21 mouse cellular contexts compared by ENCODE assay signal in genomic region chr19:32529252-32529942, GRCm38 (mm10). TPM values are rescaled to one million over a fixed set of nuclear protein-coding genes. Genes with fewer than 3 reads are reported as not detected.
DNase-seq lines count a peak whose midpoint lies in the region; ATAC-seq and TF ChIP-seq lines count a peak whose summit lies in the region.
"Had no signal": no experiment of that assay in that cellular context is flagged by ENCODE, and none has a peak within 500 bp of the region (broad histone marks: within the 10 kb centered on the region; RNA-seq: fewer than 3 reads in every experiment).

No protein-coding gene starts in this region.

- no peak overlapping the region for H3K4me2 ChIP-seq in embryonic facial prominence, embryonic 11.5 days (ENCODE audit: low read depth, low read length)
- H3K4me2 ChIP-seq in liver, postnatal 0 days (ENCODE audit: low read depth, low read length) = no peak overlapping the region
- no peak overlapping the region for H3K4me2 ChIP-seq in kidney, embryonic 15.5 days
- H3K4me2 ChIP-seq: forebrain, embryonic 12.5 days; heart, embryonic 13.5 days; hindbrain, embryonic 15.5 days had no signal

- 0 out of 2 replicates have a peak, but pooled peaks have one; percentile 29 for ATAC-seq in embryonic facial prominence, embryonic 11.5 days (replicated peaks; ENCODE audit: insufficient number of reproducible peaks, low FRiP score, low TSS enrichment, low read depth)
- ATAC-seq in liver, postnatal 0 days = no peak
- no peak for ATAC-seq in kidney, embryonic 15.5 days (replicated peaks; ENCODE audit: low FRiP score)
- ATAC-seq: CD4-positive, CD25-positive, alpha-beta regulatory T cell, adult 4 months; forebrain, postnatal 0 days had no signal

- no peak overlapping the region for H3K4me3 ChIP-seq in embryonic facial prominence, embryonic 11.5 days (ENCODE audit: low read depth, low read length)
- no peak overlapping the region for H3K4me3 ChIP-seq in embryonic facial prominence, embryonic 10.5 days
- H3K4me3 ChIP-seq in liver, postnatal 0 days (ENCODE audit: low read depth, low read length) = no peak overlapping the region
- H3K4me3 ChIP-seq in small intestine, adult 2 months (ENCODE audit: low read depth, low read length) = no peak overlapping the region
- H3K4me3 ChIP-seq in kidney, embryonic 15.5 days (replicated peaks) = no peak overlapping the region
- H3K4me3 ChIP-seq: forebrain, embryonic 12.5 days; heart, embryonic 13.5 days; hindbrain, embryonic 15.5 days had no signal

- DNase-seq in embryonic facial prominence, embryonic 11.5 days (ENCODE audit: low spot score) = peak; percentile 6
- no peak for DNase-seq in embryonic facial prominence, embryonic 10.5 days (ENCODE audit: low spot score)
- no peak for DNase-seq in liver, postnatal 0 days
- no peak for DNase-seq in liver
- peak; percentile 30 for DNase-seq in R1 (ENCODE audit: low read depth, low spot score)
- DNase-seq: adrenal gland, postnatal 10 days; B cell, adult 2 months; cerebellum, adult 11 months; cerebellum, adult 8-10 months; cerebellum, postnatal 14 days; embryo, embryonic 11 days; forebrain, postnatal 0 days; gastrocnemius, postnatal 14 days; heart, postnatal 36 days had no signal

- TF ChIP-seq EP300 in liver, postnatal 0 days (IDR thresholded peaks at IDR 0.05; ENCODE audit: low read depth) = no peak

- TF ChIP-seq POLR2A in small intestine, adult 2 months (IDR thresholded peaks at IDR 0.05; ENCODE audit: low read depth, low read length) = no peak

- no peaks in the 10 kb centered on the region for H3K27me3 ChIP-seq in embryonic facial prominence, embryonic 11.5 days (ENCODE audit: control insufficient read depth, insufficient read depth, low read length)
- H3K27me3 ChIP-seq in embryonic facial prominence, embryonic 10.5 days (replicated peaks; ENCODE audit: low read depth, poor library complexity, severe bottlenecking) = no peaks in the 10 kb centered on the region
- H3K27me3 ChIP-seq in liver, postnatal 0 days (ENCODE audit: insufficient read depth, low read length) = no peaks in the 10 kb centered on the region
- H3K27me3 ChIP-seq in small intestine, adult 2 months (ENCODE audit: control insufficient read depth, insufficient read depth, low read length) = no peaks in the 10 kb centered on the region
- no peaks in the 10 kb centered on the region for H3K27me3 ChIP-seq in kidney, embryonic 15.5 days
- H3K27me3 ChIP-seq: forebrain, embryonic 12.5 days; heart, embryonic 13.5 days; hindbrain, embryonic 15.5 days had no signal

- WGBS in embryonic facial prominence, embryonic 11.5 days = 78% methylated on average over 11 of the region's 11 CpGs
- WGBS in embryonic facial prominence, embryonic 10.5 days = 83% methylated on average over 11 of the region's 11 CpGs
- WGBS in liver, postnatal 0 days (ENCODE audit: insufficient replicate concordance) = 83% methylated on average over 11 of the region's 11 CpGs
- WGBS in small intestine, adult 2 months = 89% methylated on average over 11 of the region's 11 CpGs
- 87% methylated on average over 11 of the region's 11 CpGs for WGBS in kidney, embryonic 15.5 days

- no peaks in the 10 kb centered on the region for H3K4me1 ChIP-seq in embryonic facial prominence, embryonic 11.5 days (ENCODE audit: control insufficient read depth, insufficient read depth, low read length)
- H3K4me1 ChIP-seq in embryonic facial prominence, embryonic 10.5 days = peaks cover 6% of the 10 kb centered on the region
- peaks cover 31% of the 10 kb centered on the region for H3K4me1 ChIP-seq in liver, postnatal 0 days (ENCODE audit: insufficient read depth)
- H3K4me1 ChIP-seq in small intestine, adult 2 months (ENCODE audit: control insufficient read depth, insufficient read depth, insufficient read length, low read length) = peaks cover 20% of the 10 kb centered on the region; the same call in 1 of the 2 replicates
- H3K4me1 ChIP-seq in kidney, embryonic 15.5 days = no peaks in the 10 kb centered on the region
- H3K4me1 ChIP-seq: hindbrain, embryonic 15.5 days had no signal

- H3K9ac ChIP-seq in embryonic facial prominence, embryonic 11.5 days (replicated peaks; ENCODE audit: low read length) = no peak overlapping the region
- H3K9ac ChIP-seq in liver, postnatal 0 days (replicated peaks) = no peak overlapping the region
- no peak overlapping the region for H3K9ac ChIP-seq in kidney, embryonic 15.5 days
- H3K9ac ChIP-seq: forebrain, embryonic 12.5 days; forebrain, postnatal 0 days; heart, embryonic 13.5 days; hindbrain, embryonic 15.5 days had no signal

- H3K9me3 ChIP-seq in embryonic facial prominence, embryonic 11.5 days (replicated peaks; ENCODE audit: control insufficient read depth, low read length) = no peaks in the 10 kb centered on the region
- no peaks in the 10 kb centered on the region for H3K9me3 ChIP-seq in embryonic facial prominence, embryonic 10.5 days
- H3K9me3 ChIP-seq in liver, postnatal 0 days (ENCODE audit: low read length) = no peaks in the 10 kb centered on the region
- H3K9me3 ChIP-seq in kidney, embryonic 15.5 days (replicated peaks) = no peaks in the 10 kb centered on the region
- H3K9me3 ChIP-seq: forebrain, embryonic 12.5 days; G1E; heart, embryonic 13.5 days; hindbrain, embryonic 15.5 days had no signal

- no peaks in the 10 kb centered on the region for H3K36me3 ChIP-seq in embryonic facial prominence, embryonic 11.5 days (replicated peaks; ENCODE audit: control insufficient read depth, insufficient read depth, low read depth, low read length)
- no peaks in the 10 kb centered on the region for H3K36me3 ChIP-seq in embryonic facial prominence, embryonic 10.5 days (replicated peaks)
- H3K36me3 ChIP-seq in liver, postnatal 0 days (replicated peaks; ENCODE audit: insufficient read depth, low read length) = no peaks in the 10 kb centered on the region
- H3K36me3 ChIP-seq in small intestine, adult 2 months (ENCODE audit: control insufficient read depth, insufficient read depth, low read length) = no peaks in the 10 kb centered on the region
- H3K36me3 ChIP-seq in kidney, embryonic 15.5 days = no peaks in the 10 kb centered on the region
- H3K36me3 ChIP-seq: forebrain, embryonic 12.5 days; G1E; heart, embryonic 13.5 days; hindbrain, embryonic 15.5 days had no signal

- no peak for TF ChIP-seq CTCF in liver, postnatal 0 days (IDR thresholded peaks at IDR 0.05; ENCODE audit: low read depth)
- no peak for TF ChIP-seq CTCF in small intestine, adult 2 months (IDR thresholded peaks at IDR 0.05; ENCODE audit: extremely low read depth, insufficient read length, insufficient replicate concordance, low read depth, low read length)

- H3K27ac ChIP-seq in embryonic facial prominence, embryonic 11.5 days (replicated peaks; ENCODE audit: low read depth, low read length) = no peak overlapping the region
- H3K27ac ChIP-seq in embryonic facial prominence, embryonic 10.5 days (replicated peaks) = no peak overlapping the region
- H3K27ac ChIP-seq in liver, postnatal 0 days (ENCODE audit: low read depth) = peak overlapping the region; percentile 72
- H3K27ac ChIP-seq in small intestine, adult 2 months (ENCODE audit: insufficient read depth, low read depth, low read length) = peak overlapping the region; percentile 47; the same call in 1 of the 2 replicates
- no peak overlapping the region for H3K27ac ChIP-seq in kidney, embryonic 15.5 days
- H3K27ac ChIP-seq: forebrain, embryonic 12.5 days; heart, embryonic 13.5 days; hindbrain, embryonic 15.5 days had no signal

RNA-seq across cellular contexts. Expression of gene Minpp1, which starts 43.8 kb away (rescaled TPM):
- polyA plus RNA-seq in embryonic facial prominence, embryonic 11.5 days (2014; fragmentation: Nextera tagmentation; extraction: Ambion mirVana) = 73.1 and 77.6 TPM in 2 replicates
- 65.7 and 71.6 TPM in 2 replicates for polyA plus RNA-seq in embryonic facial prominence, embryonic 10.5 days (2016; fragmentation: Nextera tagmentation; extraction: Ambion mirVana)
- 63.7 and 71.9 TPM in 2 replicates for polyA plus RNA-seq in liver, postnatal 0 days (2015; fragmentation: Nextera tagmentation; extraction: Ambion mirVana)
- 86.5 and 112 TPM in 2 replicates for polyA plus RNA-seq in small intestine, adult 2 months (2012; rRNA removed)
- polyA plus RNA-seq in kidney, embryonic 15.5 days (2015; fragmentation: Nextera tagmentation; extraction: Ambion mirVana) = 73.7 and 75.4 TPM in 2 replicates

Comparison
In these comparisons a context has a peak if more than half of its experiments do, and no peak if none do; other contexts are left out.
1. DNase-seq: peak in embryonic facial prominence, embryonic 11.5 days (single experiment) and R1 (single experiment); none in embryonic facial prominence, embryonic 10.5 days (single experiment), liver, postnatal 0 days (single experiment) and liver (single experiment).
2. H3K27ac ChIP-seq: peak in liver, postnatal 0 days (single experiment) and small intestine, adult 2 months (single experiment); none in embryonic facial prominence, embryonic 11.5 days (single experiment), embryonic facial prominence, embryonic 10.5 days (single experiment) and kidney, embryonic 15.5 days (single experiment).